Mouse (Mus musculus): Measurements from ENCODE around the gene Ano6. TPM values are rescaled to one million over a fixed set of nuclear protein-coding genes. Genes with fewer than 3 reads are reported as not detected.

Ano6 gene
- polyA plus RNA-seq, 1 experiment from 2014 or later, result 51.5 TPM

DNA sequence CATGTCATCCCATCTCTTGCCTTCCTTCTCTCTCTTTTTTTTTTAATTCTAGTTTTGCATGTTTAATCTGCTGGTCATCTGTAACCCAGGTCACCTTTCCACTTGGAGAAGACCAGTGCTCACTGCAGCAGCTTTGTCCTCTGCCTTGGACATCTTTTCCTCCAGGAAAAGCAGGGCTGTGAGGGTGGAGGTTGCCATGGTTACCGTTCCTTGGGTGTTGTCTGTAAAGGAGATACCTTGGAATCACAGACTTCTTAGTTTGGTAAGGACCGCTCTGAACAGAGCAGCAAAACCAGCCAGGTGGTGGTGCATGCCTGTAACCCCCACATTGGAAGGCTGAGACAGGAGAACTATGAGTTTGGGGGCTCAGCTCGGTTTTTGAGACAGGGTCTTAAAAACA lies 26.9 kb downstream of the Ano6 start:
- Histone ChIP-seq H3K4me2 (ENCODE audit: low read depth, low read length) (no peak overlapping the region), H3K4me3 (ENCODE audit: low read length) (no peak overlapping the region), H3K9me3 (ENCODE audit: control insufficient read depth, low read length) (0 out of 2 replicates have a peak, but pooled peaks cover 2% of the 10 kb centered on the region), H3K9ac (ENCODE audit: low read depth, low read length) (no peak overlapping the region), H3K27ac (ENCODE audit: low read length) (no peak overlapping the region), H3K4me1 (ENCODE audit: control insufficient read depth, insufficient read depth, low read length) (peaks cover 12% of the 10 kb centered on the region; the same call in 1 of the 2 replicates), H3K27me3 (replicated peaks; ENCODE audit: control insufficient read depth, insufficient read depth, low read length) (no peaks in the 10 kb centered on the region), H3K36me3 (ENCODE audit: control insufficient read depth, insufficient read depth, low read length) (0 out of 2 replicates have a peak, but pooled peaks cover 2% of the 10 kb centered on the region)
- WGBS, result 76% methylated on average over 3 of the region's 3 CpGs
- ATAC-seq, result no peak

GRCm38 (mm10) chr15:95819249-95820035 lies 28.8 kb downstream of the Ano6 start:
- no peak overlapping the region for H3K4me3 ChIP-seq (ENCODE audit: low read length)
- H3K27ac ChIP-seq (ENCODE audit: low read length), result no peak overlapping the region
- no peak overlapping the region for H3K4me2 ChIP-seq (ENCODE audit: low read depth, low read length)
- ATAC-seq, result no peak
- H3K36me3 ChIP-seq (ENCODE audit: control insufficient read depth, insufficient read depth, low read length), result 0 out of 2 replicates have a peak, but pooled peaks cover 2% of the 10 kb centered on the region
- H3K9me3 ChIP-seq (ENCODE audit: control insufficient read depth, low read length), result no peaks in the 10 kb centered on the region
- peaks cover 19% of the 10 kb centered on the region for H3K4me1 ChIP-seq (ENCODE audit: control insufficient read depth, insufficient read depth, low read length)
- 84% methylated on average over 9 of the region's 9 CpGs for WGBS
- no peaks in the 10 kb centered on the region for H3K27me3 ChIP-seq (replicated peaks; ENCODE audit: control insufficient read depth, insufficient read depth, low read length)
- no peak overlapping the region for H3K9ac ChIP-seq (ENCODE audit: low read depth, low read length)

DNA sequence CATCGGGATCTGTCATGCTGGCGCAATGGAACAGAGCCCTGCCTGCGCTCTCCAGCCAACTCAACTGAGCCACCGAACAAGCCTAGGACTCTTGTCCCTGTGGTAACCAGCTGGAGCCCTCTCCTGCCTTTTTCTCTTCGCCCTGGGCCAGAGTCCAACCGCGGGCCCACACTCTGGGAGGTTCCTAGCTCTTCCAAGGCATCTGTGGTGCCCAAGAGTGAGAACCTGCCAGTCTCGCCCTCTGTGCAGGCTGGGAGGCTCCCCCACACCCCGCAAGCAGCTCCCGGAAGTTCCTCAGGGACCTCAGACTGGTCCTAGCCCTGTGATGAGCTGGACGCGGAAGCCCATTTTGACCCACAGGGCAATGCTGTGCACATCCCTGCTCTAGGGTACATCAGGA lies 29.5 kb downstream of the Ano6 start:
- Histone ChIP-seq H3K9ac (ENCODE audit: low read depth, low read length) (no peak overlapping the region), H3K27me3 (replicated peaks; ENCODE audit: control insufficient read depth, insufficient read depth, low read length) (no peaks in the 10 kb centered on the region), H3K4me3 (ENCODE audit: low read length) (no peak overlapping the region), H3K4me1 (ENCODE audit: control insufficient read depth, insufficient read depth, low read length) (peaks cover 20% of the 10 kb centered on the region), H3K27ac (ENCODE audit: low read length) (no peak overlapping the region), H3K9me3 (ENCODE audit: control insufficient read depth, low read length) (no peaks in the 10 kb centered on the region), H3K4me2 (ENCODE audit: low read depth, low read length) (no peak overlapping the region), H3K36me3 (ENCODE audit: control insufficient read depth, insufficient read depth, low read length) (0 out of 2 replicates have a peak, but pooled peaks cover 2% of the 10 kb centered on the region)
- ATAC-seq, result no peak
- WGBS, result 93% methylated on average over 12 of the region's 12 CpGs

GRCm38 (mm10) chr15:95820678-95821077 lies 30.0 kb downstream of the Ano6 start:
- no peaks in the 10 kb centered on the region for H3K9me3 ChIP-seq (ENCODE audit: control insufficient read depth, low read length)
- no peak overlapping the region for H3K4me2 ChIP-seq (ENCODE audit: low read depth, low read length)
- H3K4me1 ChIP-seq (ENCODE audit: control insufficient read depth, insufficient read depth, low read length), result peaks cover 16% of the 10 kb centered on the region
- 0 out of 2 replicates have a peak, but pooled peaks cover 3% of the 10 kb centered on the region for H3K36me3 ChIP-seq (ENCODE audit: control insufficient read depth, insufficient read depth, low read length)
- no peak overlapping the region for H3K9ac ChIP-seq (ENCODE audit: low read depth, low read length)
- H3K27me3 ChIP-seq (replicated peaks; ENCODE audit: control insufficient read depth, insufficient read depth, low read length), result no peaks in the 10 kb centered on the region
- no peak for ATAC-seq
- H3K27ac ChIP-seq (ENCODE audit: low read length), result no peak overlapping the region
- H3K4me3 ChIP-seq (ENCODE audit: low read length), result no peak overlapping the region
- WGBS, result 89% methylated on average over 9 of the region's 9 CpGs

- H3K4me1 ChIP-seq (ENCODE audit: control insufficient read depth, insufficient read depth, low read length), result peaks cover 23% of the 10 kb centered on the region
- H3K36me3 ChIP-seq (ENCODE audit: control insufficient read depth, insufficient read depth, low read length), result 0 out of 2 replicates have a peak, but pooled peaks cover 5% of the 10 kb centered on the region
- H3K27ac ChIP-seq (ENCODE audit: low read length), result no peak overlapping the region
- H3K4me2 ChIP-seq (ENCODE audit: low read depth, low read length), result no peak overlapping the region
- no peaks in the 10 kb centered on the region for H3K9me3 ChIP-seq (ENCODE audit: control insufficient read depth, low read length)
- H3K4me3 ChIP-seq (ENCODE audit: low read length), result no peak overlapping the region
- 82% methylated on average over 9 of the region's 9 CpGs for WGBS
- no peak for ATAC-seq
- no peaks in the 10 kb centered on the region for H3K27me3 ChIP-seq (replicated peaks; ENCODE audit: control insufficient read depth, insufficient read depth, low read length)
- no peak overlapping the region for H3K9ac ChIP-seq (ENCODE audit: low read depth, low read length)
These were observed 31.5 kb downstream of the Ano6 start for GRCm38 (mm10) chr15:95822099-95822498.

- Histone ChIP-seq H3K9ac (ENCODE audit: low read depth, low read length) (no peak overlapping the region), H3K9me3 (ENCODE audit: control insufficient read depth, low read length) (no peaks in the 10 kb centered on the region), H3K27ac (ENCODE audit: low read length) (peak overlapping the region; percentile 41; the same call in 1 of the 2 replicates), H3K4me1 (ENCODE audit: control insufficient read depth, insufficient read depth, low read length) (peaks cover 24% of the 10 kb centered on the region), H3K4me2 (ENCODE audit: low read depth, low read length) (no peak overlapping the region), H3K27me3 (replicated peaks; ENCODE audit: control insufficient read depth, insufficient read depth, low read length) (no peaks in the 10 kb centered on the region), H3K4me3 (ENCODE audit: low read length) (no peak overlapping the region), H3K36me3 (ENCODE audit: control insufficient read depth, insufficient read depth, low read length) (0 out of 2 replicates have a peak, but pooled peaks cover 5% of the 10 kb centered on the region)
- ATAC-seq, result 0 out of 2 replicates have a peak, but pooled peaks have one; percentile 12
- 71% methylated on average over 13 of the region's 13 CpGs for WGBS
These were observed 33.0 kb downstream of the Ano6 start for GRCm38 (mm10) chr15:95823383-95824306.

DNA sequence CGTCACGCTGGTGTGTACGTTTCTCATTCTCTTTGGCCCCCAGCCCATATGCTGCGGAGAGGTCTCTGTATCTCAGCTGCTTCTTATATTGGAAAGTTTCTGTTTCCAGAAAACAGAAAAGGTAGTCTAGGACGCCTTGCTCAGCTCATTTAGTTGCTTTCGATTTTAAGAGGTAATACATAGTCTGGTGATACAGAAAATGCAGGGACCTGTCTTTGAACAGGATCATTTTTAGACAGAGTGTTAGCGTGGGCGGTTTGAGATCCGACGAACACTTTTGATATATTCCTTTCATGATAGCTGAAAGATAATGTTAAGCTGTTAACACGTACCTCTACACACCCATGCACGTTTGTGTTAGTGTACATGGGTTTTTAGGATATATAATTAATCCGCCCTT lies 35.9 kb downstream of the Ano6 start:
- H3K27ac ChIP-seq (ENCODE audit: low read length), result no peak overlapping the region
- H3K9ac ChIP-seq (ENCODE audit: low read depth, low read length), result no peak overlapping the region
- H3K27me3 ChIP-seq (replicated peaks; ENCODE audit: control insufficient read depth, insufficient read depth, low read length), result no peaks in the 10 kb centered on the region
- H3K4me3 ChIP-seq (ENCODE audit: low read length), result no peak overlapping the region
- H3K9me3 ChIP-seq (ENCODE audit: control insufficient read depth, low read length), result no peaks in the 10 kb centered on the region
- no peak overlapping the region for H3K4me2 ChIP-seq (ENCODE audit: low read depth, low read length)
- H3K4me1 ChIP-seq (ENCODE audit: control insufficient read depth, insufficient read depth, low read length), result peaks cover 42% of the 10 kb centered on the region
- WGBS, result 75% methylated on average over 13 of the region's 13 CpGs
- H3K36me3 ChIP-seq (ENCODE audit: control insufficient read depth, insufficient read depth, low read length), result 0 out of 2 replicates have a peak, but pooled peaks cover 2% of the 10 kb centered on the region
- no peak for ATAC-seq

- no peak overlapping the region for H3K9ac ChIP-seq (ENCODE audit: low read depth, low read length)
- no peaks in the 10 kb centered on the region for H3K9me3 ChIP-seq (ENCODE audit: control insufficient read depth, low read length)
- 37% methylated on average over 11 of the region's 11 CpGs for WGBS
- no peak overlapping the region for H3K4me2 ChIP-seq (ENCODE audit: low read depth, low read length)
- H3K27ac ChIP-seq (ENCODE audit: low read length), result peak overlapping the region; percentile 68
- H3K4me1 ChIP-seq (ENCODE audit: control insufficient read depth, insufficient read depth, low read length), result peaks cover 42% of the 10 kb centered on the region
- no peaks in the 10 kb centered on the region for H3K27me3 ChIP-seq (replicated peaks; ENCODE audit: control insufficient read depth, insufficient read depth, low read length)
- no peak overlapping the region for H3K4me3 ChIP-seq (ENCODE audit: low read length)
- 0 out of 2 replicates have a peak, but pooled peaks cover 2% of the 10 kb centered on the region for H3K36me3 ChIP-seq (ENCODE audit: control insufficient read depth, insufficient read depth, low read length)
- peak; percentile 5; the same call in 1 of the 2 replicates for ATAC-seq
These were observed 36.9 kb downstream of the Ano6 start for GRCm38 (mm10) chr15:95827465-95827971.
